Mouse (Mus musculus) testis, adult 2 months (tissue): ENCODE data around the gene Tmem209. TPM values are rescaled to one million over a fixed set of nuclear protein-coding genes. Genes with fewer than 3 reads are reported as not detected.
A peak's percentile ranks its signal among the peaks of the same experiment; 100 is the strongest.

Experiments
- H3K27ac ChIP-seq: fragments of 200-500 bp; 2 replicates; pipeline ENCODE4 v1.5.1; 2012; ENCODE audit warnings: low read depth, low read length; ENCODE audit not compliant: control insufficient read depth, insufficient read depth
- H3K27me3 ChIP-seq: fragments of 200-500 bp; 2 replicates; pipeline ENCODE4 v1.6.1; 2012; ENCODE audit warnings: mild to moderate bottlenecking, low read length, moderate library complexity; ENCODE audit not compliant: control insufficient read depth, insufficient read depth
- H3K36me3 ChIP-seq: fragments of 200-500 bp; 2 replicates; pipeline ENCODE4 v1.6.1; 2012; ENCODE audit warnings: mild to moderate bottlenecking, low read length; ENCODE audit not compliant: control insufficient read depth, insufficient read depth
- H3K4me1 ChIP-seq: fragments of 200-500 bp; 2 replicates; pipeline ENCODE4 v1.6.1; 2012; ENCODE audit warnings: low read length; ENCODE audit not compliant: control insufficient read depth, insufficient read depth
- H3K4me3 ChIP-seq: fragments of 200-500 bp; 2 replicates; pipeline ENCODE4 v1.5.1; 2012; ENCODE audit warnings: low read depth, mild to moderate bottlenecking, low read length, moderate library complexity, mixed read lengths; ENCODE audit not compliant: control insufficient read depth
- CTCF ChIP-seq: fragments of 200-500 bp; IDR thresholded peaks from 2 replicates; pipeline ENCODE4 v1.5.1; 2012; ENCODE audit warnings: low read depth, mild to moderate bottlenecking, inconsistent platforms, low read length, moderate library complexity; ENCODE audit not compliant: control insufficient read depth, insufficient read depth, insufficient replicate concordance
- POLR2A ChIP-seq: fragments of 200-500 bp; IDR thresholded peaks from 2 replicates; pipeline ENCODE4 v1.6.1; 2012; ENCODE audit warnings: low read depth, mild to moderate bottlenecking, inconsistent platforms, low read length, moderate library complexity; ENCODE audit not compliant: control insufficient read depth
- polyA plus RNA-seq: library from polyadenylated mRNA; depleted of rRNA; stranded (reverse); fragments of >200 nt; gene quantifications from 2 replicates; pipeline ENCODE4 v1.2.3, GENCODE M21; 2012

The Tmem209 gene
- polyA plus RNA-seq, 1 experiment, result 92.3 TPM

DNA sequence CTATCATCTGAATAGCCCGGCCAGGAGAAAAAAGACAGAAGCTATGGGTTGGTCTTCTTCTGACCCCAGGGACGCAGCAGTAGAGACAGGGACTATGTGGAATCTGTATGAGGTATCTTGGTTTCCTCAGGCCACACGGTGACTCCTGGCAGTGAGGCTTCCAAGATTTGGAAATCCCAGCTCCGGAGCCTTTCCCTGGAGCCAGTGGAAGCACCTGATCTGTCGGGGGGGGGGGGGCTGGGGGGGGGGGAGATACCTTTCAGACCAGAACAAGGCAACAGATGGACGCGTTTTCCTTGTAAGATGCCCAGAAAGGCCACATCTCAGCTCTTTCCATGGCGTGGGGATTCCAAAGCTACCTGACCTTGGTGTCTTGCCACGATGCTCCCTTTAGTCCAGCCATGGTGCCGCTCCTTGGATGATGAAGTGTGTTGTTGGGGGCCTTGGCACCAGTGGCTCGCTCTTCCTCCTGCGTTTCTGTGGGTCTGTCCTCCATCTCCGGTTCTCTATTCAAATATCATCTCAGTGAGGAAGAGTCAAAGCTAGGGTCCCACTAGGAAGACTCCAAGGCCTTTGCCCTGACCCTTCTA is 47.7 kb downstream of the Tmem209 start:
- Histone ChIP-seq H3K4me3 (peak overlapping the region; percentile 82), H3K27me3 (no peaks in the 10 kb centered on the region), H3K27ac (no peak overlapping the region), H3K36me3 (no peaks in the 10 kb centered on the region), H3K4me1 (peaks cover 25% of the 10 kb centered on the region)
- TF ChIP-seq POLR2A (no peak), CTCF (no peak)

DNA sequence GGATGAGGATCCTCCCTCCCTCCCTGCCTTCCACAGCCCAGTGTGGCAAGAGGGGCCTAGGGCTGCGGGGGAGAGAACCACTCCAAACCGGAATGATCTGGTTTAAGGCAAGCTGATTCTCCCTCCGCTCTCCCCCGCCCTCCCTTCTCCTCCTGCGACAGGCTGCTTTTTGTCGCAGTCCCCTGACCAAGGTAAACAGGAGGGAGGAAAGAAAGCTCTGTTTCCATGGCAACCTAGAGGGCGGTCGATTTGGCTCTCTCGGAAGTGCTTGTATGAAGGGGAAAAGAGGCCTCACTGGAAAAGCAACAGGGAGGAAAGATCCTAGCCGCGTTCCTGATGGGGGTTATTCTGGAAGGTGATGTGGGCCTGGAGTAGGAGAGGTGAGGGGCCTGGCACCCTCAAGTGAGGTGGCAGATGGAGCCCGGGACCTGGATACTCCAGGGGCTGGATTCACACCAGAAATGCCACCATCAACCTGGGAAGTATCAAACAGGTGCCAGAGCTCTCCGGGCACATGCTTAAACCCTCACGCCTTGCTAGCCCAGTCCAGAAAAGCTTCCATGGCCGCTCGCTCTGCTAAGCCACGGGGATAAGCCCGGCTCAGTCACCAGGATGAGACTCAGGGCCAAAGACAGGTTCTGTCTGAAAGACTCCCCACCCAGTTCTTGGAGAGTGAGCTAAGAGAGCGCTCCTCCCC is 48.7 kb downstream of the Tmem209 start:
- Histone ChIP-seq H3K4me1 (peaks cover 25% of the 10 kb centered on the region), H3K36me3 (no peaks in the 10 kb centered on the region), H3K4me3 (peak overlapping the region; percentile 82), H3K27ac (0 out of 2 replicates have a peak overlapping the region, but pooled peaks have one; percentile 19), H3K27me3 (no peaks in the 10 kb centered on the region)
- TF ChIP-seq POLR2A (no peak; the same call in 1 of the 2 replicates), CTCF (no peak)

DNA sequence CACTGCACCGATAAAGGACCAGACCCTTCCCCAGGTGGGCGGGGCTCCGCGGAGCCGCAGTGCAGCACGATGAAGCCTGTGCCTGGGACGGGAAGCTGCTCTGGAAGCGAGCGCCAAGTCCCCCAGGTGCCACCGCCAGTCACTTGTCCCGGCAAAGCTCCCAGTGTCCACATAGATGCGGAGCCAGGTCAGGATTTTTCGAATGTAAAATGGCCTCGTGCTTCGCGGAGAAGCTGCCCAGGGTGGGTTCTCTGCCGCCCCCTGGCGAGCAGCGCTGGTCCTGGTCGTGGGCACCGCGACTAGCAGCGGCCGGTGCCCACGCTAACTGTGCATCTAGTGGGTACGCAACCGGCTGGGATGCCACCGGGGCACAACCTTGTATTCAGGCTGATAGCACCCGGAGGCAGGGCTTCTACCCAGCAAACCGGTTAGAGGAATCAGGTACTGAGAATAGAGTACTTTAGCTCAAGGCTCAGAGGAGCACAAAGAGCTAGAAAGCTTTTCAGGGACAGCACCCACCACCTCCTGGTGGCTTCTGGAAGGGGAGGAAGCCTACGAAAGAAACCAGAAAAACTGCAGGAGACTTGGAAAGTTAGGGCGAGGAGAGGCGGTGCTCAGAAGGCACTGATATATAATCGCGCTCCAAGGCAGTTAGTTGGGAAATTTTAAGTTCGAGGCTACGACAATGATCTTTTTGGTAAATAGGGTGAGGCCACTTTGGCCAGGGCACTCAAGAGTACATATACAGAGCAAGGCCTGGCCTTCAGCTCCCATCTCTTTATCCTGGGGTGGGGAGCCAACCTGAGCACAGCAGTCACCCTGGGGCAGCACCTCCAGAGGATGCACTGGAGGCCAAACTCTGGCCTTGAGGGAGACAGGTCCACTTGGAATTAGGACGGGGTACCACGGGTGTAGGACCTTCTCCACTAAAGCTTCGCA is 49.5 kb downstream of the Tmem209 start:
- TF ChIP-seq CTCF (peak; percentile 88), POLR2A (no peak)
- Histone ChIP-seq H3K4me3 (peak overlapping the region; percentile 82), H3K4me1 (peaks cover 28% of the 10 kb centered on the region), H3K27ac (0 out of 2 replicates have a peak overlapping the region, but pooled peaks have one; percentile 19), H3K36me3 (no peaks in the 10 kb centered on the region), H3K27me3 (no peaks in the 10 kb centered on the region)

DNA sequence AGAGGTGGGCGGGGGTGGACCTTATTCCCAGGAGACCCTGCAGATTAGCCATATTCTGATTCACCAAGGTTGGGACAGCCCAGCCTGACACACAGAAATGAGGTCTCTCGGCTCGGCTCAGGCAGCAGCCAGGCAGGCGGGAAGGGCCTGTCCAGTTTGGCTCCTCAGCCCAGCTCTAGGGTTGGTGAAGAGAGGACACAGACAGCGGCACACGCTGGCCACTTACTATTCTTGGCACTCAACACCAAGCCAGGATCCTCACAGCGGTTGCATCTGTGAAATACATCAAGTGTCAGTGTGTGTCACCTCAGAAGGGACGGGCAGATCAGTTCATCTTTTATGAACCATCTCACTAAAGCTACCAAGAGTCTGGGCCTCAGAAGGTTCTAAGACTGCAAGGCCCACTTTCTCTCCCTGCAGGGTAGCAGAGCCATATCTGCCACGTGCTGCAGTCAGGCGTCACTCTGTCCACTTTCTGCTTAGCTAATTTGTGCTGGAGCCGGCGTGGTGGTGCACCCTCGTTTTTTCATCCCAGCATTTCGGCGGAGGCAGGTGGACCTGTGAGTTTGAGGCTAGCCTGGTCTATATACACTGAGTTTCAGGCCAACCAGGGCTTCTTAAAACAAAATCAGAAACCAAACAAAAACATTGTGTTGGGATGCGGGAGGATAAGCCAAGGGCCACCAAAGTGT is 50.4 kb downstream of the Tmem209 start:
- no peaks in the 10 kb centered on the region for H3K27me3 ChIP-seq
- H3K4me3 ChIP-seq, result peak overlapping the region; percentile 82
- H3K27ac ChIP-seq, result no peak overlapping the region
- no peaks in the 10 kb centered on the region for H3K36me3 ChIP-seq
- TF ChIP-seq CTCF (no peak), POLR2A (no peak)
- H3K4me1 ChIP-seq, result peaks cover 28% of the 10 kb centered on the region

DNA sequence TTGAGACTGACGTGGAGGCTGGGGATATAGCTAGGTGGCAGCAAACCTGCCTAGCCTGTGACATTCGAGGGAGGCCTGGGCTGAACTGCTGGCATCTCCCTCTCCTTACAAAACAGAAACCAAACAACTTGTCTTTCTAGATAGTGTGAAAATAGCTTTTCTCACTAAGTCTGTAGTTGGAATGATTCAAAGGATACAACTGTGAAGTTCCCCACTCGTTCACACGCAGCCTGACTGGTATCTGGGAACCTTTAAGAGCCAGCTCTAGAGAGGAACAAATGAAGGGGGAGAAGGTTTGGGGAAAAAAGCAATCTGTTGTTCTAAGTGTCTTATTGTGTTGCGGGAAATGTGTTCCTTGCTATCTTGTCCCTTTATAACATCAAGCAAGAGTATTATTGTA is 51.0 kb downstream of the Tmem209 start:
- Histone ChIP-seq H3K36me3 (no peaks in the 10 kb centered on the region), H3K27ac (no peak overlapping the region), H3K4me1 (peaks cover 28% of the 10 kb centered on the region), H3K4me3 (no peak overlapping the region), H3K27me3 (no peaks in the 10 kb centered on the region)
- TF ChIP-seq POLR2A (no peak), CTCF (no peak)

DNA sequence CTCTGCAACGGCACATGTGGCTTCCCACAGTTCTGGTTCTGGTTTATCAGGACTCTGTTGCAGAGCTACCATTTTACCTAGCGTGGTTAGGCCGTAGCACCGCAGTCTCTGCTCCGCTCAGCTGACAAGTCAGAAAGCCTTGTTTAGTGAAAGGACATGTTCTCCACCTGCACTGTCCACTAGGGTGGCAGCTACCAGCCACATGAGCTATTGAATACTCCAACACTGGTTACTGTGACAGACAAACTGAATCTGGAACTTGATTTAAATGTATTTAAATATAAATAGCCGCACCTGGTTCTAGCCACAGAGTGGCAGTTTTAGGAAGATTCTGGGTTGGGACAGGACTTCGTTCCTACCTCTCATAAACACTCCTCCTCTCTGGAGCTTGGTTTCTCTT is 52.6 kb downstream of the Tmem209 start:
- Histone ChIP-seq H3K27me3 (no peaks in the 10 kb centered on the region), H3K36me3 (no peaks in the 10 kb centered on the region), H3K27ac (no peak overlapping the region), H3K4me1 (peaks cover 28% of the 10 kb centered on the region), H3K4me3 (no peak overlapping the region)
- TF ChIP-seq CTCF (no peak), POLR2A (no peak)

DNA sequence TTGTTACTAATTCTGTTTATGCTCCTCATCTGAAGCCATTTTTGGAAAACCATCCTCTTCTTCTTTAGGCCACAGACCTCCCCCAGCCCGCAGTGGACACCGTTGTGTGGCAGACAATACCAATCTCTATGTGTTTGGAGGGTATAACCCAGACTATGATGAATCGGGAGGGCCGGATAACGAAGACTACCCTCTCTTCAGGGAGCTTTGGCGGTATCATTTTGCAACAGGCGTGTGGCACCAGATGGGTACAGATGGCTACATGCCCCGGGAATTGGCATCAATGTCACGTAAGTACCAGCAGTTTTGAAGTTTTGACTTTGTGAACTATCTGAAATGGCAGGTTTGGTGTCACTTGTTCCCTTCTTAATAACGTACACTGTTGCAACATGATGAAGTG is 70.0 kb downstream of the Tmem209 start:
- Histone ChIP-seq H3K4me1 (no peaks in the 10 kb centered on the region), H3K36me3 (no peaks in the 10 kb centered on the region), H3K27me3 (no peaks in the 10 kb centered on the region), H3K27ac (no peak overlapping the region), H3K4me3 (no peak overlapping the region)
- TF ChIP-seq POLR2A (no peak), CTCF (no peak)
